In the genomic region with DNA sequence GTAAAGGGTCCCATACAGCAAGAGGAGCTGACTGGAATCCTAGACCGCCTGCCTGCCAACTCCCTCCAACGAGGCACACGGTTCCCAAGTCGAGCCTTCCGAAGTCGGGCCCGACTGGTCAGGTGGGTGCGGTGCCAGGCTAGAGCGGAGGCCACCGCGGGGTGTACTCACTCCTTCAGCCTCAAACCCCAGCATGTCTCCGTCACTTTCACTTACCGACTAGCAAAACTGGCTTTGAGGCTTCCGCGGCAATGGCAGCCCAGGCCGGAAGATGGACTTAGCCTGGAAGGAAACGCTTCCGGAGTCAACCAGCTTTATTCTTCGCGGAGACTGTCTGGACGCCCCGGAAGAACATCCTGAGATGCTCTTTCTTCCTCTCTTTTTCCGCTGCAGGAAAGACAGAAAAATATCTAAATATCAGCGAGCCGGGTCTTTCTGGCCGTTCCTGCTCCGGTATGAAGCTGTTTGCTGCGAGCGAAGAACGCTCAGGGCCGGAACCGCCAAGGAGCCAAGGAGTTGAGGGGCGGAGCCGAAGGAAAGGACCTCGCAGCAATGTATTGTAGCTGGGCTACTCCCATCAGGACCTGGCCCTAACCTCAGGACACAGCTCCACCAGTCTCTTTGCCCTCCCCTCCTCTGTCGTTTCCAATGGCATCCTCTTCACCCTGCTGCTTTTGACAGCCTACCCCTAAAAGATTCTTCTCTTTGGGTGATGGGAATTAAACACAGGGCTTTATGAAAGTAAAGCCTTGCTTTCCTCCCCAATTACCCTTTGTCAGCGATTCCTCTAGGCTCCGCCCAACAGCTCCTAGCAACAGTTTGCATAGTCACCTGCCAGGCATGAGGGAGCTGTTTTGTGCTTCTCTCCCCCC, we compare ENCODE assay signal across 8 mouse cellular contexts. TPM values are rescaled to one million over a fixed set of nuclear protein-coding genes. Genes with fewer than 3 reads are reported as not detected.
A peak's percentile ranks its signal among the peaks of the same experiment; 100 is the strongest.
DNase-seq lines count a peak whose midpoint lies in the region; ATAC-seq and TF ChIP-seq lines count a peak whose summit lies in the region.

No protein-coding gene starts in this region.

- H3K9me3 ChIP-seq in E14TG2a.4 (ENCODE audit: low read length): no peaks in the 10 kb centered on the region
- no peaks in the 10 kb centered on the region for H3K9me3 ChIP-seq in forebrain, embryonic 11.5 days (ENCODE audit: control insufficient read depth, low read length)
- H3K9me3 ChIP-seq in heart, embryonic 16.5 days (replicated peaks; ENCODE audit: control insufficient read depth, low read length): no peaks in the 10 kb centered on the region
- H3K9me3 ChIP-seq in liver, embryonic 14.5 days (ENCODE audit: control insufficient read depth, low read length): no peaks in the 10 kb centered on the region
- no peaks in the 10 kb centered on the region for H3K9me3 ChIP-seq in stomach, embryonic 15.5 days

- H3K27ac ChIP-seq in forebrain, embryonic 11.5 days (ENCODE audit: low read depth, low read length): peak overlapping the region; percentile 98
- H3K27ac ChIP-seq in heart, embryonic 16.5 days (ENCODE audit: low read length): peak overlapping the region; percentile 83
- H3K27ac ChIP-seq in liver, embryonic 14.5 days: peak overlapping the region; percentile 93
- peak overlapping the region; percentile 92 for H3K27ac ChIP-seq in stomach, embryonic 15.5 days

- peak overlapping the region; percentile 80 for H3K4me2 ChIP-seq in forebrain, embryonic 11.5 days (ENCODE audit: low read depth, low read length, severe bottlenecking)
- peak overlapping the region; percentile 91 for H3K4me2 ChIP-seq in heart, embryonic 16.5 days (ENCODE audit: low read depth, low read length)
- peak overlapping the region; percentile 78 for H3K4me2 ChIP-seq in liver, embryonic 14.5 days (ENCODE audit: low read depth)
- H3K4me2 ChIP-seq in stomach, embryonic 15.5 days: peak overlapping the region; percentile 74

- TF ChIP-seq CTCF in E14TG2a.4 (conservative IDR thresholded peaks at IDR 0.05; ENCODE audit: low read length): no peak
- TF ChIP-seq CTCF in liver, embryonic 14.5 days (IDR thresholded peaks at IDR 0.05; ENCODE audit: low read depth): no peak

- peak; percentile 86 for DNase-seq in c-Kit-positive CD71-positive TER-119-positive erythroid progenitor cells, embryonic 14.5 days (ENCODE audit: low spot score)
- DNase-seq in forebrain, embryonic 11.5 days (ENCODE audit: low spot score): peak; percentile 86
- DNase-seq in kidney, postnatal 36 days: peak; percentile 89 to 94
- peak; percentile 77 to 82 (median 78) for DNase-seq in liver, embryonic 14.5 days (ENCODE audit: low read depth in 3 of 3, low spot score in 3 of 3)
- peak; percentile 87 for DNase-seq in neural tube, embryonic 10.5 days (ENCODE audit: extremely low spot score, low spot score)

- TF ChIP-seq EP300 in liver, embryonic 14.5 days (IDR thresholded peaks at IDR 0.05; ENCODE audit: low read depth): no peak

- H3K4me3 ChIP-seq in E14TG2a.4 (replicated peaks; ENCODE audit: low read length): peak overlapping the region; percentile 97
- H3K4me3 ChIP-seq in forebrain, embryonic 11.5 days (ENCODE audit: low read depth, low read length): peak overlapping the region; percentile 79
- peak overlapping the region; percentile 74 for H3K4me3 ChIP-seq in heart, embryonic 16.5 days (ENCODE audit: low read length)
- H3K4me3 ChIP-seq in liver, embryonic 14.5 days (ENCODE audit: insufficient read depth in 1 of 2, low read depth in 2 of 2, low read length in 2 of 2): peak overlapping the region; percentile 90 to 95
- H3K4me3 ChIP-seq in stomach, embryonic 15.5 days (replicated peaks): peak overlapping the region; percentile 76

- peak; percentile 93 for ATAC-seq in forebrain, embryonic 11.5 days (replicated peaks; ENCODE audit: low FRiP score)
- ATAC-seq in heart, embryonic 16.5 days (replicated peaks; ENCODE audit: extremely low read depth, insufficient read depth, low FRiP score): peak; percentile 89
- ATAC-seq in liver, embryonic 14.5 days (ENCODE audit: insufficient read depth): peak; percentile 94
- ATAC-seq in stomach, embryonic 15.5 days (ENCODE audit: insufficient read depth, low FRiP score, low read depth): peak; percentile 94

- peaks cover 40% of the 10 kb centered on the region for H3K4me1 ChIP-seq in E14TG2a.4 (replicated peaks; ENCODE audit: low read depth, low read length)
- no peaks in the 10 kb centered on the region; the same call in 1 of the 2 replicates for H3K4me1 ChIP-seq in forebrain, embryonic 11.5 days (replicated peaks; ENCODE audit: control insufficient read depth, insufficient read depth, low read length)
- peaks cover 10% of the 10 kb centered on the region for H3K4me1 ChIP-seq in heart, embryonic 16.5 days (ENCODE audit: control insufficient read depth, insufficient read depth, low read length)
- peaks cover 9 to 10% of the 10 kb centered on the region in 2 experiments for H3K4me1 ChIP-seq in liver, embryonic 14.5 days (replicated peaks; ENCODE audit: control insufficient read depth in 2 of 2, insufficient read depth in 2 of 2, low read length in 1 of 2)
- H3K4me1 ChIP-seq in stomach, embryonic 15.5 days: peaks cover 10% of the 10 kb centered on the region

- peak overlapping the region; percentile 85 for H3K9ac ChIP-seq in forebrain, embryonic 11.5 days (ENCODE audit: low read length)
- H3K9ac ChIP-seq in heart, embryonic 16.5 days (ENCODE audit: low read length): peak overlapping the region; percentile 83
- peak overlapping the region; percentile 93 for H3K9ac ChIP-seq in liver, embryonic 14.5 days (replicated peaks)
- peak overlapping the region; percentile 67 for H3K9ac ChIP-seq in stomach, embryonic 15.5 days

- H3K36me3 ChIP-seq in E14TG2a.4 (ENCODE audit: insufficient read depth, low read length): peaks cover 54% of the 10 kb centered on the region
- H3K36me3 ChIP-seq in forebrain, embryonic 11.5 days (ENCODE audit: control insufficient read depth, insufficient read depth, low read length): peaks cover 3% of the 10 kb centered on the region; the same call in 1 of the 2 replicates
- H3K36me3 ChIP-seq in heart, embryonic 16.5 days (ENCODE audit: control insufficient read depth, insufficient read depth): peaks cover 7% of the 10 kb centered on the region
- H3K36me3 ChIP-seq in liver, embryonic 14.5 days (replicated peaks; ENCODE audit: control insufficient read depth, insufficient read depth, low read depth): peaks cover 10% of the 10 kb centered on the region
- H3K36me3 ChIP-seq in stomach, embryonic 15.5 days: peaks cover 9% of the 10 kb centered on the region; the same call in 1 of the 2 replicates

- no peaks in the 10 kb centered on the region for H3K27me3 ChIP-seq in E14TG2a.4 (ENCODE audit: insufficient read depth, low read length)
- no peaks in the 10 kb centered on the region for H3K27me3 ChIP-seq in forebrain, embryonic 11.5 days (ENCODE audit: control insufficient read depth, insufficient read depth, low read length)
- no peaks in the 10 kb centered on the region for H3K27me3 ChIP-seq in heart, embryonic 16.5 days (ENCODE audit: control insufficient read depth, insufficient read depth, low read length)
- no peaks in the 10 kb centered on the region for H3K27me3 ChIP-seq in liver, embryonic 14.5 days (ENCODE audit: control insufficient read depth, insufficient read depth, low read length)
- H3K27me3 ChIP-seq in stomach, embryonic 15.5 days (replicated peaks): no peaks in the 10 kb centered on the region

- under 1% methylated on average over 38 of the region's 38 CpGs for WGBS in forebrain, embryonic 11.5 days
- WGBS in heart, embryonic 16.5 days: 0% methylated on average over 38 of the region's 38 CpGs
- under 1% methylated on average over 38 of the region's 38 CpGs for WGBS in liver, embryonic 14.5 days (ENCODE audit: insufficient replicate concordance)
- under 1% methylated on average over 38 of the region's 38 CpGs for WGBS in stomach, embryonic 15.5 days

RNA-seq across cellular contexts. Expression of a gene that starts 8.1 kb away (rescaled TPM):
- polyA plus RNA-seq in forebrain, embryonic 11.5 days (2014; fragmentation: Nextera tagmentation; extraction: Ambion mirVana): 26.7 and 31.1 TPM in 2 replicates
- 9.1 and 9.3 TPM in 2 replicates for polyA plus RNA-seq in heart, embryonic 16.5 days (2015; fragmentation: Nextera tagmentation; extraction: Ambion mirVana)
- 2.9 and 3.7 TPM in 2 replicates for polyA plus RNA-seq in liver, embryonic 14.5 days (2012; rRNA removed)
- 3.0 and 3.2 TPM in 2 replicates for polyA plus RNA-seq in liver, embryonic 14.5 days (2014; fragmentation: Nextera tagmentation; extraction: Ambion mirVana)
- polyA plus RNA-seq in stomach, embryonic 15.5 days (2015; fragmentation: Nextera tagmentation; extraction: Ambion mirVana): 13.1 and 14.2 TPM in 2 replicates

RNA-seq across cellular contexts. Expression of a gene that starts 12.1 kb away (rescaled TPM):
- polyA plus RNA-seq in forebrain, embryonic 11.5 days (2014; fragmentation: Nextera tagmentation; extraction: Ambion mirVana): 13.3 and 15.4 TPM in 2 replicates
- 4.5 and 4.6 TPM in 2 replicates for polyA plus RNA-seq in heart, embryonic 16.5 days (2015; fragmentation: Nextera tagmentation; extraction: Ambion mirVana)
- polyA plus RNA-seq in liver, embryonic 14.5 days (2012; rRNA removed): 1.5 and 1.9 TPM in 2 replicates
- 1.3 TPM in 2 replicates for polyA plus RNA-seq in liver, embryonic 14.5 days (2014; fragmentation: Nextera tagmentation; extraction: Ambion mirVana)
- 5.9 and 6.3 TPM in 2 replicates for polyA plus RNA-seq in stomach, embryonic 15.5 days (2015; fragmentation: Nextera tagmentation; extraction: Ambion mirVana)

RNA-seq across cellular contexts. Expression of a gene that starts 12.1 kb away (rescaled TPM):
- polyA plus RNA-seq in forebrain, embryonic 11.5 days (2014; fragmentation: Nextera tagmentation; extraction: Ambion mirVana): 8.0 and 8.5 TPM in 2 replicates
- 3.7 and 4.4 TPM in 2 replicates for polyA plus RNA-seq in heart, embryonic 16.5 days (2015; fragmentation: Nextera tagmentation; extraction: Ambion mirVana)
- 3.0 and 3.6 TPM in 2 replicates for polyA plus RNA-seq in liver, embryonic 14.5 days (2012; rRNA removed)
- 1.3 TPM in 2 replicates for polyA plus RNA-seq in liver, embryonic 14.5 days (2014; fragmentation: Nextera tagmentation; extraction: Ambion mirVana)
- polyA plus RNA-seq in stomach, embryonic 15.5 days (2015; fragmentation: Nextera tagmentation; extraction: Ambion mirVana): 6.4 and 6.5 TPM in 2 replicates

RNA-seq across cellular contexts. Expression of a gene that starts 12.2 kb away (rescaled TPM):
- 49.4 and 57.5 TPM in 2 replicates for polyA plus RNA-seq in forebrain, embryonic 11.5 days (2014; fragmentation: Nextera tagmentation; extraction: Ambion mirVana)
- polyA plus RNA-seq in heart, embryonic 16.5 days (2015; fragmentation: Nextera tagmentation; extraction: Ambion mirVana): 25.6 and 27.9 TPM in 2 replicates
- 3.5 and 5.0 TPM in 2 replicates for polyA plus RNA-seq in liver, embryonic 14.5 days (2012; rRNA removed)
- polyA plus RNA-seq in liver, embryonic 14.5 days (2014; fragmentation: Nextera tagmentation; extraction: Ambion mirVana): 6.8 and 7.6 TPM in 2 replicates
- polyA plus RNA-seq in stomach, embryonic 15.5 days (2015; fragmentation: Nextera tagmentation; extraction: Ambion mirVana): 38.0 and 39.3 TPM in 2 replicates

Comparison
In these comparisons a context has a peak if more than half of its experiments do, and no peak if none do; other contexts are left out.
1. Peak in every context shown above with its lines: DNase-seq, ATAC-seq, H3K4me3 ChIP-seq and H3K27ac ChIP-seq.